Mouse (Mus musculus) bone marrow macrophage, adult 2 months (primary cell): ENCODE data around the gene Lkaaear1.

ENCODE experiments used
- CTCF ChIP-seq: IDR thresholded peaks from 2 replicates; pipeline ENCODE4 v1.5.1; 2012; ENCODE audit warnings: low read depth, mild to moderate bottlenecking, low read length, moderate library complexity
- POLR2A ChIP-seq: IDR thresholded peaks from 2 replicates; pipeline ENCODE4 v1.6.1; 2012; ENCODE audit warnings: mild to moderate bottlenecking, low read depth, low read length, borderline replicate concordance

DNA sequence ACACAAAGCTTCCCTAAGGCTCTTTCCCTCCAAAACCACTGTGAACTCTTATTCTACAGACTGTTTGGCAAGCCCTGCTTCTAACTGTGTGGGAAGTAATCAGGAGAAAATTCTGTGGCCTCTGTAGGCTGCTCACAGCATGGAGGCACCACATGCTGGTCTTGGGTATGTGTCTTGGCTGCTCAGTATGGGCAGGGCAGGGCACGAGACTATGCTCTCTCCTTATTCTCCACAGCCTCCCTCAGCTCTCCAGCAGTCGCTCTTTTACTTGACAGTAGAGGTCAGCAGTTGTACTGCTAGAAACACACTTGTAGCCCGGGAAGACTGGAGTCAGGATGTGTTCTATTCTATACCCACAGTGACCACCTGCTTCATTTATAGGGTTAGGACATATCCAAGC, 21.8 kb upstream of the Lkaaear1 start:
- TF ChIP-seq CTCF (no peak), POLR2A (no peak)
